Mouse (Mus musculus): ENCODE results near the gene Atp1a1.

DNA sequence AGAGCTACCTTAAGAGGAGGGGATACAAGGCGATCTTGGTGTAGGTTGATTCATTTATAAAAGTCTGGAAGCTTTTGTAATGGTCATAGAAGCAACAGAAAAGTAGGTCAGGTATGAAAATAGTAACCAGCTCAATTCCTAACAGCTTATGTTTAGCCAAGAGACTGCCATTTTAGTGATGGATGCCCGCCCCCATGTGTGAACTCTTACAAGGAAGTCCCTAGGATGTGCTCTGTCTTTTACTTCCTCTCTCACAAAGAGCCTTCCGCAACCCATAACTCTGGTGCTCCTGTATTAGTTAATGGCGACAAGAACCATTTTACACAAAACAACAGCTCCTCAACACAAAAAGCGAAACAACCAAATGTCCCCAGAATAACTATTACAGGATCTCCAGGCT is 4.8 kb upstream of the Atp1a1 start:
- TF ChIP-seq CTCF (IDR thresholded peaks at IDR 0.05; ENCODE audit: low read depth, low read length) (no peak), POLR2A (IDR thresholded peaks at IDR 0.05; ENCODE audit: borderline replicate concordance, low read depth, low read length) (no peak)

All from bone marrow macrophage, adult 2 months (primary cell).